8 mouse cellular contexts compared by ENCODE assay signal in the genomic region with DNA sequence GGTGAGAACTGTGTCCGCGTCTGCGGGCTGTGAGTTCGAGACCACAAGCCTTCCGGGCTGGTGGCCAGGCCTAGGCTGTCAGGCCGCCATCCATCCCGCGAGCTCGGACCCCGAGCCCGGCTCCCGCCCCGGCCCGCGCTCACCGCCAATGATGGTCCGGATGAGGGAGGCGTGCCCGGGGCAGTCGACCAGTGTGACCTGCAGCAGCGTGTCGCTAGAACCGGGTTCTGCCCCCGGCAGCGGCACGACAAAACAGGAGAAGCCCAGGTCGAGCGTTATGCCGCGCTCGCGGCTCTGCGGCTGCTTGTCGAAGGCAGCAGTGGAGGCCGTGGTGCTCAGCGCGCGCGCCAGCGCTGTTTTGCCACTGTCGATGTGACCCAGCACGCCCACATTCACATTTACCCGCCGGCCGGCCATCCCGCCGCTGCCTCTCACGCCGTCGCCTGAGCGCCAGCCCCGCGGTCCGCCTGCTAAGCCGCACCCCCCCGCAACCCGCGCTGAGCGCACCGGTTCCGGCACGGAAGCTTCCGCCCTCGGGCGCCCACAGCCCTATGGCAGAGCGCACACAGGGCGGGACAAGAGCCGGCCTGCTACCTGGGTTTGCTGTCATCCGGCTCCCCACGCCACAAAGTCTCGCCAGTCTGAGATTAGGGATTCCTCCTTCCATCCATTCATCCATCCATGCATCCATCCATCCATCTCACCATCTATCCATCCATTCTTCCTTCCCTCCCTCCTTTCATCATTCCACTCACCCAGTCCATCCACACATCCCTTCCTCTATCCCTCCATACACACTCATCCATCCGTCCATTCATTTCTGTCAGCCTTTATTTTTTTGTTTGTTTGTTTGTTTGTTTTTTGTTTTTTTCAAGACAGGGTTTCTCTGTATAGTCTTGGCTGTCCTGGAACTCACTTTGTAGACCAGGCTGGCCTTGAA. TPM values are rescaled to one million over a fixed set of nuclear protein-coding genes. Genes with fewer than 3 reads are reported as not detected.
DNase-seq lines count a peak whose midpoint lies in the region; ATAC-seq and TF ChIP-seq lines count a peak whose summit lies in the region.

A gene (minus strand): TSS at position 477 of the 940 bp plus-strand sequence.

- DNase-seq in G1E (ENCODE audit: low spot score): peak; percentile 80
- peak; percentile 82 to 90 for DNase-seq in cerebellum, adult 18-20 months
- peak; percentile 87 for DNase-seq in forebrain, postnatal 0 days
- peak; percentile 85 to 86 for DNase-seq in heart, postnatal 36 days
- DNase-seq in layer of hippocampus, adult 2 months (ENCODE audit: low spot score in 2 of 2): peak; percentile 66 to 81
- DNase-seq in lung, adult 2 months: peak; percentile 79
- DNase-seq in testis, postnatal 10 days (ENCODE audit: low spot score): peak; percentile 90

- H3K4me1 ChIP-seq in G1E (ENCODE audit: insufficient read depth, low read depth, low read length): peaks cover 35% of the 10 kb centered on the region
- H3K4me1 ChIP-seq in forebrain, postnatal 0 days (ENCODE audit: insufficient read depth): 0 out of 2 replicates have a peak, but pooled peaks cover 5% of the 10 kb centered on the region
- H3K4me1 ChIP-seq in lung, adult 2 months (ENCODE audit: control insufficient read depth, insufficient read depth, low read length): no peaks in the 10 kb centered on the region
- peaks cover 23% of the 10 kb centered on the region for H3K4me1 ChIP-seq in neural tube, embryonic 15.5 days

- H3K9me3 ChIP-seq in G1E (replicated peaks): no peaks in the 10 kb centered on the region
- no peaks in the 10 kb centered on the region for H3K9me3 ChIP-seq in forebrain, postnatal 0 days (ENCODE audit: low read length)
- H3K9me3 ChIP-seq in neural tube, embryonic 15.5 days (replicated peaks): no peaks in the 10 kb centered on the region

- ATAC-seq in G1E (ENCODE audit: extremely low read depth, insufficient number of reproducible peaks, low FRiP score, poor library complexity, severe bottlenecking): peak; percentile 40; the same call in 1 of the 2 replicates
- ATAC-seq in forebrain, postnatal 0 days: peak; percentile 99
- peak; percentile 93 for ATAC-seq in neural tube, embryonic 15.5 days (ENCODE audit: low FRiP score)

- peak within 1 kb of the TSS; percentile 93 for H3K4me3 ChIP-seq in G1E (ENCODE audit: low read depth, low read length)
- peak within 1 kb of the TSS; percentile 80 for H3K4me3 ChIP-seq in forebrain, postnatal 0 days (ENCODE audit: low read depth, low read length)
- peak within 1 kb of the TSS; percentile 99 for H3K4me3 ChIP-seq in layer of hippocampus, adult 2 months
- H3K4me3 ChIP-seq in lung, adult 2 months (replicated peaks; ENCODE audit: extremely low read depth, low read depth, low read length): peak within 1 kb of the TSS; percentile 77
- H3K4me3 ChIP-seq in neural tube, embryonic 15.5 days (replicated peaks): peak within 1 kb of the TSS; percentile 98

- TF ChIP-seq POLR2A in lung, adult 2 months (IDR thresholded peaks at IDR 0.05; ENCODE audit: borderline replicate concordance, extremely low read depth, low read depth, low read length): peak; percentile 51; the same call in 1 of the 2 replicates

- WGBS in forebrain, postnatal 0 days: 2% methylated on average over 71 of the region's 72 CpGs
- 2% methylated on average over 72 of the region's 72 CpGs for WGBS in lung, adult 2 months
- WGBS in neural tube, embryonic 15.5 days: 1% methylated on average over 63 of the region's 72 CpGs

- peak within 1 kb of the TSS; percentile 73 for H3K27ac ChIP-seq in forebrain, postnatal 0 days (ENCODE audit: low read depth, low read length)
- H3K27ac ChIP-seq in layer of hippocampus, adult 2 months: peak within 1 kb of the TSS; percentile 90
- H3K27ac ChIP-seq in neural tube, embryonic 15.5 days (replicated peaks): peak within 1 kb of the TSS; percentile 75

- no peak for TF ChIP-seq CTCF in G1E (IDR thresholded peaks at IDR 0.05; ENCODE audit: low read depth, low read length)
- TF ChIP-seq CTCF in forebrain, postnatal 0 days (IDR thresholded peaks at IDR 0.05; ENCODE audit: low read depth): no peak
- TF ChIP-seq CTCF in layer of hippocampus, adult 2 months (conservative IDR thresholded peaks at IDR 0.05): 0 out of 2 replicates have a peak, but pooled peaks have one; percentile 8
- TF ChIP-seq CTCF in lung, adult 2 months (IDR thresholded peaks at IDR 0.05; ENCODE audit: insufficient read depth, low read length): no peak

- intact Hi-C loops in heart, postnatal 36 days (cut with DNase I): loop anchor here (1.0 kb wide), 1 partner anchor 19 kb away; a partner anchor contains a TSS

- H3K27me3 ChIP-seq in G1E (ENCODE audit: insufficient read depth, low read length): peaks cover 30% of the 10 kb centered on the region
- no peaks in the 10 kb centered on the region; the same call in 1 of the 2 replicates for H3K27me3 ChIP-seq in forebrain, postnatal 0 days (ENCODE audit: insufficient read depth, low read length)
- H3K27me3 ChIP-seq in neural tube, embryonic 15.5 days (replicated peaks): no peaks in the 10 kb centered on the region

- H3K36me3 ChIP-seq in G1E (replicated peaks): peaks cover 33% of the 10 kb centered on the region
- no peaks in the 10 kb centered on the region for H3K36me3 ChIP-seq in forebrain, postnatal 0 days (ENCODE audit: insufficient read depth)
- H3K36me3 ChIP-seq in neural tube, embryonic 15.5 days: no peaks in the 10 kb centered on the region

- peak within 1 kb of the TSS; percentile 91 for H3K9ac ChIP-seq in forebrain, postnatal 0 days
- peak within 1 kb of the TSS; percentile 96 for H3K9ac ChIP-seq in neural tube, embryonic 15.5 days (replicated peaks)

- H3K4me2 ChIP-seq in forebrain, postnatal 0 days (ENCODE audit: low read depth): peak within 1 kb of the TSS; percentile 77
- peak within 1 kb of the TSS; percentile 86 for H3K4me2 ChIP-seq in neural tube, embryonic 15.5 days

RNA-seq across cellular contexts. Expression of the gene that starts here (rescaled TPM):
- total RNA-seq in G1E (2014; fragmentation: Nextera tagmentation) (38.4 and 50.6 TPM in 2 replicates), G1E (2017) (12.3 and 15.0 TPM in 2 replicates)
- 24.7 and 25.8 TPM in 2 replicates for polyA plus RNA-seq in G1E (2012)
- total RNA-seq in forebrain, postnatal 0 days (2014; rRNA removed): 20.1 and 22.9 TPM in 2 replicates
- 26.1 and 28.4 TPM in 2 replicates for polyA plus RNA-seq in forebrain, postnatal 0 days (2015; fragmentation: Nextera tagmentation; extraction: Ambion mirVana)
- 1 to 10 TPM; 6.6 to 8.7 TPM for total RNA-seq in heart, postnatal 36 days (2021)
- 10 to 100 TPM; 27.5 to 29.4 TPM for total RNA-seq in layer of hippocampus, adult 2 months (2021)
- 14.0 and 16.9 TPM in 2 replicates for polyA plus RNA-seq in lung, adult 2 months (2012; rRNA removed)
- 27.3 and 32.4 TPM in 2 replicates for polyA plus RNA-seq in neural tube, embryonic 15.5 days (2015; fragmentation: Nextera tagmentation; extraction: Ambion mirVana)

Comparison
In these comparisons a context has a peak if more than half of its experiments do, and no peak if none do; other contexts are left out.
1. Peak in every context shown above with its lines: DNase-seq, ATAC-seq, H3K4me3 ChIP-seq and H3K27ac ChIP-seq.
2. ATAC-seq: peak in every context shown above with its lines; median percentile 99 in forebrain, postnatal 0 days; 93 in neural tube, embryonic 15.5 days; 40 in G1E.